Mouse (Mus musculus): ENCODE results near the gene Bzw2.
"Not testable (repeated sequence)": the region's sequence is repeated elsewhere in the genome, so short reads cannot be mapped to it uniquely, and the experiment has no call there.

Gene Bzw2

DNA sequence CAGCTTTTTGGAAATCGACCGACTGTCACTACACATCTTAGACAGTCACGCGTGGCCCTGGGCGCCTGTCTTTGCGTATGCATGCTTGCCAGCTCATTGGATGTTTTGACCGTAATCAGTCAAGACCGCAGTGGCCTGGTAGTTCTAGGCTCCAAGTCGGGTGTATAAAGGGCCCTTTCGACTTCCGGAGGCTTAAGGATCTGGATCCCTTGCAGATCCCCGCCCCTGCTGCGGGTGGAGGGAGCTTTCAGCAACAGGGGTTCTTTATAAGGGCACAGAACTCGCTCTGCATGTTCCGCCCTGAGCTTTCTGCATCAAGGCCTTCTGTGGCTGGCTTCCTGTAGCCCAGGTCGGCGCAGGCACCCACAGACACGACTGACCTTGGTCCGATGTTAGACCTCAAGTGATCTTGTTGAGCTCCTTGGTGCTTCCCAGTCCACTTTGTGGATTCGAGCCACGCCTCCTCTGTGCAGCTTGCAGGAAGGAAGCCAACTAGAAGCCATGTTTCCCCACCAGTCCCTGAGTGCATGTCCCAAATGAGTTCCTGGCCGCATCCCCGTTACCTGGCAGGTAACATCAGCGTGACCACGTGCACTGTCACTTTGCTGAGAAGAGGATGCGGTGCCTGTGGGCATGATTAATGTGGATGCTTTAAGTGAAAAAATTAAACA is at the start of gene Bzw2:
TSS of gene Bzw2 (minus strand) at position 443 of the 671 bp plus-strand sequence.
- DNase-seq, result peak; percentile 74

DNA sequence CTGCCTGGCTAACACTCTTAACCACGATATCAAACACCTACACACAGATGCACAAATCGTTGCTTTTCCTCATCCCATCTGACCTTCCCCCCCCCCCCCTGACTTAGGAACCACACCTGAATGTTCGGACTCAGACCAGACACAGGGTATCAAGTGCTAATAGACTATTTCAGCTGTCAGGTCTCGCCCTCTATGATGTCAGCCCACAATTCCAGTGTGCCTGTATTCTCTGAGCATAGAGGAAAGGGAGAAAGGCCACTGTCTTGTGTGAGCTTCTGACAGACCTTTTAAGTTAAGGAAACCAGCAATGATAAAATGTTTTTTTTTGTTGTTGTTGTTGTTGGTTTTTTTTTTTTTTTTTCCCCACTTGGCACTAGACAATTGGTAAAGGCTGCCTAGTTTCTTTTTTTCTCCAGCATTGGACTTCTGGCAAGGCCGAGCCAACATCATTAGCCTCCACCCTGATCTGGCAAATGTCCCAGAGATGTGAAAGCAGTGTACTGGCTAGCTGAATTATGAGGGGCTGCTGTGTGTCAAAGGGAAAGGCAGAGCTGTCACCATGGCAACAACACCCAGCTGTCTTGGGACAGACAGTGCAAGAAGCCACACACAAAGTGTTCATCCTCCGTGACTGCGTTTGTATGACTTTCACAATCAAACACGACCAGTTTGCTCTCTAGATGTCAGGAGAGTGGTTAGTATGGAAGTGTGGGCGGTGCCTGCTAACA is 49.4 kb upstream of the Bzw2 start:
- DNase-seq, result no peak

DNA sequence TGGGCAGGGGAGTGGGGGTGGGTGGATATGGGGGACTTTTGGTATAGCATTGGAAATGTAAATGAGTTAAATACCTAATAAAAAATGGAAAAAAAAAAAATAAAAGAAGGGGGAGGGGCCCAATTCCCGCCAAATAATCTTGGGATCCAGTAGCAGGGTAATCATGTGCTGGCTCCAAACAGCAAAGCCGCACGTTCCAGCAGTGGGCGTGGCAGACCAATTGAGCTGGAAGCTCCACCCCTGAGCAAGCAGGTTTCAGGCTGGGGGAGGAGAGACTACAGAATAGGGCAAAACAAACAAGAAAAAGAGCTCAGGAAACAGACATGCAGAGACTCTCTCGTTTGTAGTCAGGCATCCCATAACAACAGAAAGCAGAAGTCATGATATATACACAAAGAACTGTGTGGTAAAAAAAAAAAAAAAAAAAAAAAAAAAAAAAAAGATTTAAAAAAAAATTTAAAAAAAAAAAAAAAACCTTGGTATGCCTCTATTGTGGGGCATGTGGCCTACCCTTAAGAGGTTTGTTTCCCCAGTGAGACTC is 47.8 kb upstream of the Bzw2 start:
- not testable (repeated sequence) for DNase-seq

DNA sequence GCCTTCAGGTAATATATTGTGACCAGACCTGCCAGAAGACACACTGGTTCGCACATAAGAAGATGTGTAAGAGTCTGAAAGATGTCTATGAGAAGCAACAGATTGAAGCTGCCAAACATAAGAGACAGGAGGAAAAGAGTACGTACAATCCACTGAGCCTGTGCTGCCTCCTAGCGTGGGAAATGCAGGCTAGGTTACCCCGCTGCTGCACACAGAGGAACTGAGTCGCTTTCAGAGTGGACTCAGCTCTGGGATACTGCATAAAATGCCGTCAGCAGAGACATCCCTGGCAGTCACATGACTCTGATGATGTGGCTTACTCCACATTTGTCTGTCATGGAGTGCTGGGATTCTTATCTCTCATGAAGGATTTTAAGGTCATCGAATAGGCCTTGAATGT is 37.1 kb upstream of the Bzw2 start:
- DNase-seq, result no peak

DNA sequence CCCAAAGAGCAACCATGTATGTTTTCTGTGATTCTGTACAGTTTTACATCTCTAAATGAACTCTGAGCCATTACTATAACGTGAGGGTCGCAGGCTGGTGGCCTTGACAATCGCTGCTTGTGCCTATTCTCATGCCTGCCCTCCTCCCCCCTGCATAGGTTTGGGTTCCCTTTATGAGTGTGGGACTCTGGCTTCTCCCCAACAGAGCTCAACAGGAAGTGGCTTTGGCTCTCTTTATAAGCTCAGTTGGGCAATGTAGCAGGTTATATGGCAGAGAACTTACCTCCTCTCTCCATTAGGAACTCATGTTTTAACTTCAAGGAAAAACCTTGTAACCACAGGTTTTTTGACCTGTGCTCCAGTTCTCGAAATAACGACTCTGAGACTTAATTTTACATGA is 32.5 kb upstream of the Bzw2 start:
- no peak for DNase-seq

DNA sequence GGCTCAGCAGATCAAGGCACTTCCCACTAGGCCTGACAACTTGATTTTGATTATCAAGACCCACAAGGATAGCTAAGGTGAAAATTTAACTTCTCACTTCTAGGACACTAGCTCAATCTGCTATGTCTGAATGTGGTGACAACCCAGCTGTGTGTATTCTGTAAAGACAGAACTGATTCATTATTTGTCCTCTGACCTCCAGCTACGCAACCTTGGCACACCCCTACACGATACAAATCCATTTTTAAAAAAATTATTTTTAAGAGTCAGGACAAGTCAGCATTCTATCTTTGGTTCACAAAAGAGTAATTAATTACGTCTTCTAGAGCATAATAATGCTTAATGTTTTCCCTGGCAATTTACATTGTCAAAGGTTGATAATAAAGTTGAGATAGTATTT is 31.7 kb upstream of the Bzw2 start:
- no peak for DNase-seq

DNA sequence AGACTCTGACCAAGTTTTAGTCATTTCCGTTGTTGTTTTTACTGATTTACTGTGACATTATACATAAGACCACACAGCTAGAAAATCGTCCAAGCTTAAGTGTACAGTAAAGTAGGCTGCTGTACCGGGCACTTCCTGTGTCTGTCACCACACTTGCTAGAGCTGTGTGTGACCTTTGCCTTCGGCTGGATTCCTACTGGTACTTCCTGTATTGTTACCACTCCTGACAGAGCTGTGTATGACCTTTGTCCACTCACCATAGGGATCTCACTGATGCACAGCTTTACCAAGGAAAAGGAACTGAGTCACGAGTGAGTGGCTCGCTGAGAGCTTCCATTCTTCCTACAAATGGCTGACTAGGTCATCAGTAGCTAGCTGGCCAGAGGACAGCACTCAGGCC is 29.2 kb upstream of the Bzw2 start:
- DNase-seq, result no peak

DNA sequence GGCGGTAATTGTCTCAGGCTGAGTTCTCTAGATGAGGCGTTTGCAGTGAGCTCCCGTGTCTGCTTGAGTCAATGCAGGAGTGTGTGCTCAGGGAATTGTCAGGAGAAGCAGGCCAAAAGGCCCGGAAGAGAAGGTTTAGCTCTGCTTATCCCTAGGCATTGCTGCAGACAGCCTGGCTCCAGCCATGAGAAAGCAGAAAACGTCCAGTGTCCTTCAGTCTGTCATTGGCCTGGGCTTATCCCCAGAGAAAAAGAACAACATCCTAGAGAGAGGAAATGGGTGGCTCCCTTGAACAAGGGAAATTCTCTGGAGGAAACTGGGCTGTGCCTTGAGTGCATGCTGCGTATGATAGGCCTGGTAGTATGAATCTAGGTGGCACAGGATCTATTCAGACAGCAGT is 24.7 kb upstream of the Bzw2 start:
- DNase-seq, result no peak

DNA sequence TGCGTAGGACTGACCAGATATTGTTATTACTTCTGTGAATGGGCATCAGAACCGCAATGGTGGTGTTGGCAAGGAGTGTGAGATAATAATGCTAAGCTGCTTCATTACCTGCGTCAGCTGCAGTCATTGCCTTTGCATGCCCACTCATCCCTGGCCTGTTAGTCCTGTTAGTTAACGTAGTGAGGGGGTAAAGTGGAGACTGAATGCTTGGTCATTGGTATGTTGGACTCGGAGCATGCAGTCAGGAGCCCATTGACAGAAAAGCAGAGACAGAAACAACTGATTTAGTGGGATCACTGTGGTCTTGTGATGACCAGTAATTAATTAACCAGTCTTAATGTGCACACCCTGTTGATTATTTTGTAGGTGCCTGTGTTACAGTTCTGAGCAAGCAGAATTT is 19.3 kb upstream of the Bzw2 start:
- DNase-seq, result no peak

DNA sequence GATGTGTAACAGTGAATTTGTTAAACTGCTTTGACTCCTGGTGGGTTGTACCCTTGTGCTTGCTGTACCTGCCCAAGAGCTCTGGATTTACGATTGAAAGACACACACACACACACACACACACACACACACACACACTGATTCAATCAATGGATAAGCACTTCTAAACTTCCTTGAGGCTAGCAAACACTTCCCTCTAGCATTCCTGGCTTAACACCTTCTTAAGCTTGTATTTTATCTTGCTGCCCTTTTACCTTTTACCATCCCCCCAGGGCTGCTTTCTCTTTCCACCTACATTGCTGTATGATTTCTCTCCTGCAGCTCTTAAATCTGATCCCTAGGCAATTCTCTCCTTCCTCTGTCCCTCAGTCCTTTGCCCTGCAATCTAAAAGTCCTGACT is 7.4 kb upstream of the Bzw2 start:
- no peak for DNase-seq

DNA sequence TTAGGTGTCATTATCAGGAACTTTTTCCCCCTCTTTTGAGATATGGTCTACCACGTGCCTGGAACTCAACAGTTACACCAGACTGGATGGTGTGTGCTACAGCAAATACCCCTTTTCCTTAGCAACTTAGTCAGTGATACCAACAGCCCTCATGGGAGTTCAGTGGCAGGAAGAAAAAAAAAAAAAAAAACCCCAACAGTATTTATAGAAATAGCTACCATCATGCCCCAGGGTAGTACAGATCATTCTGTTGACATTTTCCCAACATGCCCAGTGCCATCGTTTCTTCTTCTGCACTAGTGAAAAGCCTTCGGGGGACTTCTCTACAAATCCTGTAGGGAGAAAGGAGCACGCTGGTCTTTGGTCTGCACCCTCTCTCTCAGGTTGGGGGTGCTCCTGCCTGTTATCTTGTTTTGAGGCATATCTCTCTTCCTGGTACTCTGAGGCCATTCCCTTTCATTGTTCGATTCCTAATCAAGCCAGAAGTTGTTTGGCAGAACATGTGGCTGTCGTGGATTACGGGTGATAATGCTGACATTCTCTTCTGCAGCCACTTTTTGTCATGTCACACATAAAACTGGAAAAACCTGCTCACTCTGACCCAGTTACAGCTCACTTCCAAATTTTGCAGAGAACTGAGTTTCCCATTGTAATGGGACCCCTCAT is 6.4 kb upstream of the Bzw2 start:
- DNase-seq, result no peak

DNA sequence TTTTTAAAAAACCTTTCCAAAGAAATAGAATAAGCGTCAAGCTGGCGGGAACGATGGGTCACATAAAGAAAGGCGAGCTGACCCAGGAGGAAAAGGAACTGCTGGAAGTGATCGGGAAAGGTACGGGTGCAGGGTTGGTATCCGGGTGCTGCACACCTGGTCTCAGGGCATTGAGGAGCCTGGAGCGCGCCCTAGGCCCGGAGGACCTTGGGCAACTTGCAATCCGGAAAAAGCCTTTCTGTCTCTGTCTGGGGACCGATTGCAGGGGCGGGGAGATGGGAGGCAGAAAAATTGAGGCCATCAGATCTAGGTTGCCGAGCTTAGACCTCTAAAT is 609 bp downstream of the Bzw2 start:
- DNase-seq, result no peak

DNA sequence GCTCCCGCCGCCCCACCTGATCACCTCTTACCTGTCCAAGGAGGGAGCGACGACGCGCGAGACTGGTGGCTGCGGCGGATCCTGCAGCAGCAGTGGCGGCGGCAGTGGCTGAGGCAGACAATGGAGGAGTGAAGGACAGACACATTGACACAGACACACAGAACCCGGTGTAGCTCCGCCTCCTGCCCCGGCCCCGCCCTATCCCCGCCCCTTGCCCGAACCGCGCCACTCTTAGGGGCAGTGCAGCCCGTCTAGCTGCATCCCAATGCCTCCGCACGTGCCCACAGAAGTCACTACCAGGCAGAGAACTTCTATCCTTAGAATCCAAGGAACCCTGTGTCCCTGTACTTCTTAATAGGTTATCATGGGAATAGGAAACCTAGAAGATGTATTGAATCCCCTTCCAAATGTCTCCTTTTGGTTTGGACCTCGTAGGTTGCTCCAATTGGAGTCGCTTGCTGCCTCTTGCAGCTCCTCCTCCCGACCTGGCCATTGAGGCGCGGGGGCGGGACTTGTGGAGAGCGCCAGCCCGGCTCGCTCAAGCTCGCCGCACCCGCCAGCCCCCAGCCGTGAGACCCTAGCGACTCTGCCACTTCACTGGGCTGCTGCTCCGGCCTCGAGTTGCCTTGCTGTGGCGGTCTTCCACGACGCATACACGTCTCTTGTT is 1.1 kb downstream of the Bzw2 start, which contains the start of gene Ankmy2:
TSS of gene Ankmy2 (plus strand) at position 478 of the 667 bp plus-strand sequence.
- DNase-seq, result peak; percentile 92

DNA sequence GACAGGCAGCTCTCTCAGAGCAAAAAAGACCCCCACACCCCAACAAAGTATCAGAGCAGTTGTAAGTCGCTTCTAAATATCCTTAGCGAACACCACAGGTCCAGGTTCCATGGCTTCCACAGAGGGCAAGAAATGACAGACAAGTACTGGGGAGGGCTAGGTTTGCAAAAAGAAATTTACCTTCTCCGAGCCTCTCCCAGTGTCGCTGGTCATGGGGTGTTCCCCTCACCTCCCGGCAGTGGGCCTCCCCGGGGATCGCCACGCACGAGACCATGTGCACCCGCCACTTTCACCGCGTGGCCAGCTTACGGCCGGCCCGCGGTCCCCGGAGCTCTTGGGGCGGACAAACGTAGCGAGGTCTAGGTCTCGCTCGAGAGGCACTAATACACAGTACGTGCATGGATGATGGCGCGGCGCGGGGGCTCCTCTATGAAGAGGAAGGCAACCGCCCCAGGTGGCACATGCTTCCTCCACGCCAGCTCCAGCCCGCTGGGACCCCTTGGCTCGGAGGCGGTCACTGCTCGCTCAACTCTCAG is 1.7 kb downstream of the Bzw2 start:
- no peak for DNase-seq

DNA sequence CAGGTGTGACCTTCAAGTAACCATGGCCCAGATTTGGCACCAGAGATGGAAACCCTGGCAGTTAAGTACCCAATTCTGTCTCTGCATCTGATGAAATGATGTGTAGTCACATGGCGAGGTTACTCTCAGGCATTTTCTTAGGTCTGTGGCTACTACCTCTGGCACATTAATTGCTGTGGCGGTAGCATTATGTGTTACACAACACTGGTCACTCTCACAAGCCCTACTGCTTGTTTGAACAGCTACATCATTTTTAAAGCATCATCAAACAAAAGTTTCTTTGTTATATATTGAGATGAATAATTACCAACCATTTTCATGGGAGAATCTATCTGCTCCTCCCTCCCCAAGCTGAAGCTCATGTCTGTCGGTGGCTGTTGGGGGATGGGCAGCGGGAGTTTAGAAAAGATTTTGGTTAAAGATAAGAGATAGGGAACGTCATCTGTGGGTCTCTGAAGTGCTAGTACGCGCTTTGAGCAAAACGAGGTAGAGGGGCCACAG is 2.7 kb downstream of the Bzw2 start:
- DNase-seq, result peak; percentile 70

DNA sequence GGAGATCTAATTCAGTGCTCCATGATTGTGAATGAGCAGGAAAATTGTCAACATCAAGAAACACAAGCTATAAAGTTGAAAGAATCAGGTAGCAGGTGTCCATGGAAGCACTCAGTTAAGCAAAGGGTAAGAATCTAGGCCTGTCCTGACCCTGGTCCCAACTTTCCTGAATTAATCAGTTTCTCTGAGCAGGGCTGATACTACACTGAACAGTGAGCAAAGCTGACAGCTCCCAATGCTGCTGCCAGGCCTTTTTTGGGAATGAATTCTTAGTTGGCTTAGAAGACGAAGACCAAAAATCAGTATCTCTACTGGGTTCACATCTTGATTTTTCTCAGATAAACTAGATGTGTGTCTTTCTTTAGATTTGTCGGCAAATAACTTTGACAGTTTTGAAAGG is 7.1 kb downstream of the Bzw2 start:
- DNase-seq, result no peak

DNA sequence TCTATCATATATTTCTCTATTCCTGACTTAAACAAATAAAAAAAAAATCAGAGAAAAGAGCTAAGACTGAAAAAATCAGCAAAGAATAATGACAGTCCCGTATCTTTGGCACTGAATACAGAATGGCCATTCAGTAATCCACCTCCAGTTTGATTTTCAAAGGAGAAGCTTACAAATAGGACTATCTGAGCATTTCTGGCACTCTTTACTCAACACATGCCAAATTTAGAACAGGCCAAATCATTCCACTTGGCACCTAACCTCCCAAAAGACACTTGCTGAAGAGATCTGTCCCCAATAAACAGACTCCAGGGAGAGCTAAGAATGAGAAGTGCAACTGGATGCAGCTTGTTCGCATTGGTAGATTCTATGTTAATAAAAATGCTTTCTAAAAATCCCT is 7.6 kb downstream of the Bzw2 start:
- no peak for DNase-seq

DNA sequence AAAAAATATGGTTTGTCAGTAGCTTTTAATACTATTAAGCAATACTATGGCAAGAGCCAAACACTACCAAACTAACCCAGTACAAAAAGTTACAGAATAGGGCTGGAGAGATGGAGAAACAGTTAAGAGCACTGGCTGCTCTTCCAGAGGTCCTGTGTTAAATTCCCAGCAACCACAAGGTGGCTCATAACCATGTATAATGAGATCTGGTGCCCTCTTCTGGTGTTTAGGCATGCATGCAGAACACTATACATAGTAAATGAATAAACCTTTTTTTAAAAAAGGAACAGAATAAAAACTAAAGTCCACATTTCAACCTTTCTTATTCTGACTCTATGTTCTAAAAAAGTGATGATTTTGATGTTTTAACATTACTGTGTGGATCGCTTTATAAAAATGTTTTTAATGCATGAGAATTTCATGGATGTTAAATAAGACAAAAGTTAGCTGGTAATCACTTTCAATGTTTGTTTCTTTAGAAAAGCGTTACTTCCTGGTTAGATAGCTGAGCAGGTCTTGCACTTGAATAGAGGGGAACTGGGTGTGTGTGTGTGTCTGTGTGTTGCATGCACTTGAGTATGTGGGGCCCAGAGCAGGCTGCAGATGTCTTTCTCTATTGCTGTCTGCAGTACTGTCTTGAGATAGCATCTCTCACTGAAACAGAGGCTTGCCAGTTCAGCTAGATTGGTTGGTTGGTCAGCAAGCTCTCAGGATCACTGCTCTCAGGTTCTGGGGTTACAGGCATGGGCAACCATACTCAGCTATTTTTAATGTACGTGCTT is 11.5 kb downstream of the Bzw2 start:
- no peak for DNase-seq

DNA sequence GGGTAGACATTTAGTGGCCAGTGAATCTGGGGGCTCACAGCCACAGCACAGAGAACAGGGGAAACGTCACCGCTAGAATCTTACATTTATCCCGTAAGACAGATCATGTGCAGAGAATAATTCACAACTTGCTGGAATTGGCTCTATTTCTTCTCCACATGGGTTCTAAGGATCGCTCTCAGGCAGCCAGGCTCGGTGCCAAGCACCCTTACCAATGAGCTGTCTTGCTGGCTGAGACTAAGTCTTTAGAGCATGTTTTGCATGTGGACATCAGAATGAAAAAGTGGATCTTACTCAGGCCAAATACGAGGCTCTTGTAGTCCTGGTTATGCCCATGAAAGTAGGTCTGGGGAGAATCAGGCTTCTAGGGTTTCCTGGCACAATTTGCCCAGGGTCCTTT is 17.5 kb downstream of the Bzw2 start:
- DNase-seq, result no peak

DNA sequence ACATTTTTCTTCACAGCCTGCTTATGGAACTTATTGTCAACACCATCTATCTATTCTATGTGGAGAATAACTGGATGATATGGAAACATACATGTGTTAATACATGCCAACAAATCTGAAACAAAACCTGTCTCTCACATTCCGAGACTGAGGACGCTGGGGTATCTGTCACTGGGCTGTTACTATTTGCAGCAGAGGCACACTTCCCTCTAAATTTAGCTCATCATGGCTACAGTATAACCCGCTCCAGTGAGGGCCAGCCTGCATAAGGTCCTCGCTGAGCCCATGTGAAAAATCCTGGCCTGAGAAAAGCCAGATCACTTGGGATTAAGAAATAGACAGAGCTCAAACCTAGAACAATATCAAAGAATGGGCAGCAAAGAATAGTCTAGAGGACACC is 20.7 kb downstream of the Bzw2 start:
- no peak for DNase-seq

DNA sequence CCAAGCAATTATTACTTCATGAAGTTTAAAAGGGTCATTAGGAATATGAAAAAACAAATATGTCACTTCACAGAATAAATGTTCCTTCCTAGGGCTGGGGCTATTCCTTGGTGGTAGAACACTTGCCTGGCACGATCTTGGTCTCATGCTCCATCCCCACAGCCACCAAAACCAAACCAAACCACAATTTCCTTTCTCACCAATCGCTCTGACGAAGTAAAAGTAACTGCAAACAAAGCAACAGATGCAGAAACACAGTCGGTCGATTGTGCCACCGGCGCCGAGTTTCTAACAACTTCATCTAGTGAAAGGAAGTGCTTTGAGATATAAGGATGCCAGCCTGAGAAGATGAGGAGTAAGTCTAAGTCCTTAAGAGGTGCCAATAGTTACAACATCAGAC is 21.6 kb downstream of the Bzw2 start:
- DNase-seq, result peak; percentile 56

DNA sequence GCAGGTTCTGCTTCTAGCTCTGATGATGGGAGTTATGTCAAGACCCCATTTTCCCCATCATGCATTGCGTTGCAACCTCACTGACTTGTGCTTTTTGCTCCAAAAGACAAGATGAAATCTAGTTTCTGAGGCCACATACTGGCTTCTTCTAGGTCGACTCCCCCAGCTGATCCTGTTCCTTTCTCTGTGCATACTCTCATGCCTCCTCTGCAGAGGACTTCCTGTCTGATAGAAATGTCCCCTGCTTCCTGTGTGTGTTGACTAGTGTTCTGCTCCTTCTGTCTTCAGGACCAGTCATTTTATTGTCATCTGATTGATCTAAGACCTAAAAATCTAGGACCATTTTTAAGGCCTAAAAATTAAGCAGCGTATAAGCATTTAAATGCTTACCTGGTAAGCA is 22.5 kb downstream of the Bzw2 start:
- DNase-seq, result peak; percentile 36
